Mouse (Mus musculus) right cerebral cortex, postnatal 10 days (tissue): ENCODE data around the gene Vwce.

Experiments
- DNase-seq, 2 experiments: peaks; one replicate each; pipeline ENCODE4 v3.0.0; 2021; ENCODE audit warnings: low spot score in 2 of 2

Vwce gene

DNA sequence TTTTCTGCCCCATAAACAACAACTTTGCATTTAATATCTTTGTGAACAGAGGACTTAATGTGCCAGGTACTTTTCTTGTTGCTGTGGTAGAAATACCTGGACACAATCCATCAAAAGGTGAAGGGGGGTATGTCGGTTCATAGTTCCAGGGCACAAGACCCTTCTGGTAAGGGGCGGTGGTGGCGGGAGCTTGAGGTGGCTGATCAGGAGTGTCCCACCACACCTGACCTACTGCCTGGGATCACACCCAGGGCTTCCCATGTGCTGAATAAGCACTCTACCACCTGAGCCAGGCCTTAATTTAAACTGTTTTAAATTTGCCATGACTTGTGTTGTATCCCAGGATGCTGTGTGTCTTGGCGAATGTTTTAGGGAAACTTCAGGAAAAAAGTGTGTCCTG is 57.1 kb downstream of the Vwce start:
- no peak for DNase-seq

DNA sequence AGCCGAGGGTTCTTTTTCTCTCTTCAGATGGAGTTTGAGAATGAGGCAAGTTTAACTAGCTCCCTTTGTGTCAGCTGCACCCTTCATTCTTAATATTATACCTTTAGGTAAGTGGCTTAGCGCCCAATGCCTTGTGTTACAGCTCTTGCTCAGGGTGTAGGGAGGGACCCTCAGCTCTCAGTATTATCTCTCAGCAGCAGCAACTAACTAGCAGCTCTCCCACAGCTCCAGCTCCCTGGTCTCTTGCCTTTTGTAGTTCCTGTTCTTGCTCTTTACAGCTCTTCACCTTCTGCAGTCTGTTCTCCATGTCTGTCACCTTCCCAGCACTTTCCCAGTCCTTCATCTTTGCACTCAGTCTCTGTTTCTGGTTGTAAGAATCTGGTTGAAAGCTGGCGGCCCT is 57.6 kb downstream of the Vwce start:
- DNase-seq = no peak

DNA sequence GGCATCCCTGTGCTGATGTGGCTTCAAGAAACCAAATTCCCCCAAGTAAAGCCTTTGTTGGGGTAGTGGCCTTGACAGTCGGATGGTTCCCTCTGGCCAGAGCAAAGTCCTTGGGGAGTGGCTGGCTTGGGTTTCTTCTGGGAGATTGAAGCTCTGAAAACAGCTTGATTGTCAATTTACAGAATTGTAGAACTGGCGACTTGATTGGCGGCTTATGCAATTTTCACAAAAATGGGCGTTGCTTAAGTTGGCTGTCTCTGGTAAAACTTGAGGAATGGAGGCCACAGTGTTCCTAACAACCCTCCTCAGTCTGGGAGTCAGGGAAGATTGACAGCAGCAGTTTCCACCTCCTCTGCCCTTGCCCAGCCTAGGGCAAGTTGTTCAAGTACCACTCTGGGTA is 58.3 kb downstream of the Vwce start:
- DNase-seq = no peak

DNA sequence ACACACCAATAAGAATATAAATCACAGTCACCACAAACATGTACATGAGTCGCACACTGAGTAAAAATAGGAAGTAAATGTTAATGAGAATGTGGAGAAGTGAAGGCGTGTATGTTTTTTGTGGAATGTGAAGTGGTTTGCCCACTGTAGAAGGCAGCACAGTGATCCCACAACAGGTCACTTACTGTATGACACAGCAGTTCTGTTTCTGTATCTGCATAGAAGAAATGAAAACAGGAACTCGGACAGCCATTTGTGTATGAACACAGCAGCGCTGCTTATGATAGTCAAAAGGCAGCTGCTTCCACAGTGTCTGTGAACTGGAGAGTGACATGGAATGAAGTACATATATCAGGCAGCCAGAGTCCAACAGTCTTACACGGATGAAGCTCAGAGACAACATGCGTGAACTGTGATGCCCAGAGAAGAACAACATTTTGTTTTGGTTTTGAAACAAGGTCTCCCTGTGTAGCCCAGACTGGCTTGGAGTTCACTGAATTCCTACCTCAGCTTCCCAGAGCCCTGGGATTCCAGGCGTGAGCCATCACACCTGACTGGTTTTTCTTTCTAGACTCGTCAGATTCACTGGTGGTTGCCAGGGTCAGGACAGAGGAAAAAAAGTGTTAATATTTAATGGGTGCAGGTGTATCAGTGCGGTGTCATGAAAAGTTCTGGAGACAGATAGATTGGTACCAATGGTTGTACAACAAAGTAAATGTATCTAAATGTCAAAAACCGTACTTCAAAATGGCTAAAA is 60.1 kb downstream of the Vwce start:
- no peak for DNase-seq

DNA sequence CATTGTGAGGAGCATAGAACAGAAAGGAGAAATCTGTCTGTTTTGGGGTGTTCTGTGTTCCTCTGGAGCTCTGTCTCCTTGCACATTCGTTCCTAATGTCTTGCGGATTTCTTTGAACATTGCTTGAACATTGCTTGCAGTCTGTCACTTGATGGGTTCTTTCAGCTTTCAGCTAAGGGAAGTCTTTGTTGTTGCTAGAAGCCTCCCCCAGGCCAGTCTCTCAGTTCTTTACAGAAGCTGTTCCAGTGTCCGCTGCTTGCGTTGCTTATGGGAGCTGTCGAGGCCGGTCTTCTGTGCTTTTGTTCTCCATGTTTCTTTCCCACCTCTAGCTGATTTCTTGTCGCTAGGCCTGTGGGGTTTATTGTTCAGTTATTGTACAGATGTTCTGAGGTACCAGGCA is 61.8 kb downstream of the Vwce start:
- DNase-seq = no peak

DNA sequence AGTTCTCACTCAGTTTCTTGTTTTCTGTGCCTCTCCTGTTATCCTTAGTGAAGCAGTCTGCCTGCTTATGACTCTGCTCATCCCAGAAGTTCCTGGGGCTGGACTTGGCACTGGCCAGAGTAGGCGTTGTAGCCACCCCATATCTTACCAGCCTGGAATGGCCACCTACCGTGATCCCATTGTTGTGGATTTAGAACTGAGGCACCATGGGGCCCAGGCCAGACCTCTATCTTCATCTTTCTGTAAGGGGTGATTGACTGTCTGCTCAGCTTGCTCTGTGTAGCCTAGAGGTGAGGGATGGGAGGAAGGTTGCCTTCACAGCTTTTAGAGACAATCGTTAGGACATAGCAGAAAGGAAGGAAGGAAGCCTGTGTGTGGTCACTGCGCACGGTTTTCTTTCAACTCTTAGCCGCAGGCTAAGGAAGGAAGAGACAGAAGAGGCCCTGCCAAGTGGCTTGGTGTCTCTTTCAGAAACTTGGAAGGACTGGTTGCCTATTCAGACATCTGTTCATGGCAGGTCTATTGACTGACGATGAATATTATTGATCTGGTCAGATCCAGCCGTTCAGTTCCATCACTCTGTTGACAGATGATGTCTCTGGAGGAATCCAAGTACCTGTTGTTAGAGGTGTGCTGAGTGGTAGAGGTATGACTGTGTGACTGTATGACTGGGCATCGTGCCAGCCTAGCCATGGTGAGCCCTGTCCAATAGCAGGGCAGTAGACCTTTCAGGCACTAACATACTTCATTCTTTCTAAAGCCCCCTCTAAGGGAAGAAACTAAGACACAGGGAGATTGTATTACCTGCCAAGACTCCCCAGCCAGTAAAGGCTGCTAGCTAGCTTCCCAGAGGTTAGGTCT is 64.3 kb downstream of the Vwce start:
- no peak for DNase-seq

DNA sequence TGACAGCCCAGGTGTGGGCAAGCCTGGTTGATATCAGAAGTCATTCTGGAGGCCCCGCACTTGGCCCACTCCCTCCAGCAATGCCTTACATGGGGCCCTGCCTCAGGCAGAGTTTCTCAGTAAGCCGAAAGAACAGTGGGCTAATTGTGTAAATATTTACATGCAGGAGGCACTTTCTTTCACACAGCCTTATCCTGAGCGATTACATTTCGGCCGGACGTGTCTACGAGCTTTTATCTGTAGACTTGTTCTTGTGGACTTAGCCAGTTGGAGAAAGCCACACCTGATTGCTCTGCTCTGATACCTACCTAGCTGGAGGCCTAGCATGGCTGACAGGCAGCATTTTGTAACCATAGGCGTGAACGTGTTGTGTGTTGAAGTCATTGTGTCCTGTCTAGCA is 65.8 kb downstream of the Vwce start:
- no peak for DNase-seq

DNA sequence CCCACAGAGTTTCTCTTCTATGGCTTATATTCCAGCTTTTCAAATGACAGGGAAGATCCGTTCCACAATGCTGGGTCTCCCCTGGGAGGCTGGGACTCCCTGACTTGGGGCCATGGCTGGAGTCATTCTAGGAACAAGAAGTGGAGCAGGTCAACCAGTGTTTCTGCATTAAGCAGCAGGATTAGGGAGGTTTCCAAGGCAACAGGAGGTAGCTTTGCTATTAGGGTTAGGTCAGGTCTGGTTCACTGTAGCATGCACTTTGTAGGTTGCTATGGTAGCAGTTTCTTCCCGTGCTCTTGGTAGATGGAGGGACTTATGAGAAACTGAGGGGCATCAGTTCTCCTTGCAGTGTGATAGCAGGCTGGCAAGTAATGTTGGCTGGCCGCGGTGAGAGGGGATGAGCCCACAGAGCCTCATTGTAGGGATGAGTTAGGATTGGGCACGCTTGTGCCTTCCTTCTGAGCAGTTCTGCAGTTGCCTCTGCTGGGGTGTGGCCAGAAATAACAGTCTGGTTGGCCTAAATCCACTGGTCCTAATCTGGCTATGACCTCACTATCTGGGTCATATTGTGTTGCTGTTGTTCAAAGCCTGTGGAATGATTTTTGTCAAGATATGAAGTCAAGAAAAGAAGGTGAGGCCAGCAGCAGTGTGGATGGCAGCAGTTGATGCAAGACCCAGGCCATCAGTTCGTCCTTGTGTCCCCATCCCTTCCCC is 67.2 kb downstream of the Vwce start:
- no peak for DNase-seq

DNA sequence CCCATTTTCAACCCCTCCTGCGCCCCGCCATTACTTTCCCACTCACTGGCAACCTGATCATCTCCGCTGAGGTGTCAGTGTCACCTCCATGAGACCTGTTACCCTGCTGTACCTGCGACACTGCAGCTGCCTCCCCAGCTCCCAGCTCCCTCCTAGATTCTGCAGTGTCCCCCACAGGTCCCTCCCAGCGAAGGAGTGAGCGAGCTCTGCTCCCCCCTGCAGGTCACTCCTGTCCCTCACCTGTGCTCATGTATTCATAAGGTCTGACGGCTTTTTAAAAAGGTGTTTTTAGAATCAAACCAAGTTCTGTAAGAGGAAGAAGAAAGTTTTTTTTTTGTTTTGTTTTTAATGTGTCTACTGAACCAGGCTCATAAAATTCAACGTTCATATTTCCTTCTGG is 68.1 kb downstream of the Vwce start:
- DNase-seq = no peak

DNA sequence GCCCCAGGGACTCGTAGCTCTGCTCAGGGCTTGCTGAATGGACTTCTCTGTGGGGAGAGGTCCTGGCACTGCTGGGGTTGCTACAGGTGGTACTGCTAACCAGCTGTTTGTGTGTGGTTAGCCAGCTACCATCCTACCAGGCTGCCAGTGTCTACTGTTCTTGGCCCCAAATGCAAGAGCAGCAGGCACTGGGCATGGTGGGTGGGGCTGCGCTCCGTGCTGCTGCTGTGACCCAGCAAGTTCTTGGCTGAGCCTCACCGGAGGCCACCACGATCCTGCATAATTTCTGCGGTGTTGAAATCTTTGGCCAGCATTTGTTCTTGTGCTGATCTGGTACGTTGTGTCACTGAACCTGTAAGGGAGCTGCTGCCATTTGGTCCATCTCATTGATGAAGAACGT is 69.5 kb downstream of the Vwce start:
- no peak for DNase-seq

DNA sequence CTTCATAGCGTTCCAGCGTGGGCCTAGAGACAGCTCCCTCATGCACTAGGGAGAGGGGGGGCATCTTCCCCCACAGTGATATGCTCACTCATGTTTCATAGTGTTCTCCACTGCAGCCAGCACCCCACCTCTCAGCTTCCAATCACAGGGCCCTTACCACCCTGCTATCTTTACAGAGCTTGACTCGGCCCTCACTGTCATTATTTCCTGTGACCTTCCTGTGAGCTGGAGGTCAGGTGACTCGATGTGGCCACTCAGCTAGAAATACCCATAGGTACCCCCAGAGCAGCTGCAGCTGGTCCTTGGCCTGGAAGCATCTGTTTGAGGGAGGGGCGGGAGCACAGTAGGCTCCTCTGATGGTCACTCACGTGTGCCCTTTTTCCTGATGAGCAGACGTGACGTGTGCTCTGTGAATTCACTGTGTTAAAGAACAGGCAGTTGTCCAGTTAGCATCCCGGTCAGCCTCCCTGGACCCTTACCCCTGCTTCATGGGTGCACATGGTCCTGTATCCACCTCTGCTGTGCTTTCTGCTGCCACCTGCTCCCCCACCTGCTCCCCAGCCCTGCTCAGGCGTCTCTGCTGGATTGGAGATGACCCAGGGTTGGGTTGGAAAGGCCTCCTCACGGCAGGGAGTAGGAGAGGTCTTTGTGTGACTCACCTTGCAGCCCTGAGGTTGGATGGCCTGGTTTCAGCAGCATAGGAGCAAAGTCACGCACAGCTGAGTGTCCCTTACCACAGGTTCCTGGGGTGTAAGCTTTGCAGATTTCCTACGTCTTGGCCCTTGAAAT is 73.3 kb downstream of the Vwce start:
- no peak for DNase-seq

DNA sequence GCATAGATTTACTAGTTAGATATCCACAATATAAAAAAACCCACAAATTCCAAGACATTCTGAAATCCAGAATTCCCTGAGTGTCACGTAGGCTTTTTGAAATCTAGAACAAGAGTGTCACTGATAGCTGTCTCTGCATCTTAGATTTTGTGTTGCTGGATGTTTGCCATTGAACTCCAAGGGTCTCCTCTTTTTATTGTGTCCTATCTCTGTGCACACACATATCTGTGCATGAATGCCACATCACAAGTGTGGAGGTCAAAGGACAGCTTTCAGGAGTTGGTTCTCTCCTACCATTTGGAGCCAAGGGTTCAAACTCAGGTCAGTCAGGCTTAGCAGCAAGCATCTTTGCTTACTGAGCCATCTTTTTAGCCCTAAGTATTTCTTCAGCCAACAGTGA is 73.9 kb downstream of the Vwce start:
- DNase-seq = no peak

DNA sequence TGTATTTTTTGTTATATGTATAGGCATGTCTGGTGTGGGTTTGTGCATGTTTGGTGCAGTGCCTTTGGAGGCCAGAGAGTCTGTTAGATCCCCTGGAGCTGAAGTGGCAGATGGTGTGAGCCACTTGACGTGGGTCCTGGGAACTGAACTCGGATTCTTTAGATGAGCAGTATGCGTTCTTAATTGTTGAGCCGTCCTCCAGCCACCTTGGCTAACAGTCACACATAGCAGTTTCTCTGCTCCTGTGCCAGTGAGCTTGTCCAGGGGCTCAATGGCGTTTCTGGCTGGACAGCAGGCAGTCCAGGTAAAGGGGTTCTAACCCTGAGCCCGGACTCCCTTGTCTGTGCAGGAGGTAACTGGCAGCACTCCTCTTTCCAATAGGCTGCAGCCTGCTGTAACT is 74.9 kb downstream of the Vwce start:
- no peak for DNase-seq

DNA sequence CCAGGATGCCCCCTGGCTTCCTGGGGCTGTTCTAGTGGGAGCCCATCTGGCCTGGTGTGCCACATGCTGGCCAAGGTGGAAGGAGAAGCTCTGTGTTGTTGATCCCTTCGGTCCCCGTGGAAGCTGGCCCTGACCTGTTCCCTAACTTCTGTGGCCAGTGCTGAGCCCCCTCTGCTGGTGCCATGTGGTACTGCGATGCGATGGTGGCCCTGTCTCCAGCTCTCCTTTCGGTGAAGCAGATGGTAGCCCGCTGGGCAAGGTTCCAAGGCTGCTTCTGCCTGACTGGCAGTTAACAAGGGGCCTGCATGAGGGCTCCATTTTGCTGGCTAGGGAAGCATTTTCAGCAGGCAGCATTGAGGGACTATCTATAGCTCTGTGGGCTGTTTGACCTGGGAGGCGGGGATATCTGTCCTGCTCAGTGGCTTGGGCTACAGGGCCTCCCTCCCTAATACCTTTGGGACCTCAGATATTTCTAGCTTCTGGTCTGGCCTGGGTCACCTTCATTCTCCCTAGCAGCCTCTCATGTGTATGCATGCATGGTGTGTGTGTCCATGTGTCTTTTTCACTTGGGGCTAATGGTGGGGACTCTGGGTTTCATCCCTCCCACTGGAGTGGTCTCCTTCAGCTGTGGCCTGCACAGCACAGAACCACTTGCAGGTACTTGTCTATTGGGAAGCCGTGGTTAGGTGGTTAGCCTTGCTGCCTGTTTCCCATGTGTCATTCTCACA is 75.5 kb downstream of the Vwce start:
- DNase-seq = peak; percentile 97 to 98

DNA sequence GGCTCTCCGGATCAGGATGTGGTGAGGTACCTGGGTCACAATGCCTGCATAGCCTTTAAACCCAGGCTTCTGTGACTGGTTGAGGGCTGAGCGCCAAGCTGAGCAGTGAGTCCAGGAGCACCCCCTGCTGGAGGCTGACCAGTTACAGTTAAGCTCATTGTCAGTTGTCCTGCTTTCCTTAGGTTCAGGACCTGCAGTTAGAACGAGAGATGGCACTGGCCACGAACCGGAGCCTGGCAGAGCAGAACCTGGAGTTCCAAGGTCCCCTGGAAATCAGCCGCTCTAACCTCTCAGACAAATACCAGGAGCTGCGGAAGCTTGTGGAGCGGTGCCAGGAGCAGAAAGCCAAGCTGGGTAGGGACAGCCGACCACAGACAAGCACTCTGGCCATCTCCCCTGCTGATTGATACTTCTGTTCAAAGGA is 76.1 kb downstream of the Vwce start:
- DNase-seq = peak; percentile 80 to 83

DNA sequence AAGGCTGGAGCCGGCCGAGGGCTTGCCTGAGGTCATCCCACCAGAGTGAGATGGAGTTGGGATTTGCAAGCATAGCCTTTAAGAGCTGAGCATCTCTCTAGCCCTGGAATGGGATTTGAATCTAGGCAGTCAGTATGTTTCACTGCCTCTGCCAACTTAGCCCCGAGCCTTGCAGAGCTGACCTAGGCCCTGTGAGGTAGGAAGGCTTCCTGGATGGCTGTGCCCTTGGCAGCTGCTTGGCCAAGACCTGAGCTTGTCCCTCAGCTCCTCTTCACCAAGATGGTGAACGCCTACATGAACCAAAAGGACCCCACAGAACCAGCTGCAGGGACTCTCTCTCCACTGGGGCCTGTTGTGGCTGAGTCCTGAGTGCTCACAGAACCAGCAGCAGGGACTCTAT is 76.7 kb downstream of the Vwce start:
- DNase-seq = no peak

DNA sequence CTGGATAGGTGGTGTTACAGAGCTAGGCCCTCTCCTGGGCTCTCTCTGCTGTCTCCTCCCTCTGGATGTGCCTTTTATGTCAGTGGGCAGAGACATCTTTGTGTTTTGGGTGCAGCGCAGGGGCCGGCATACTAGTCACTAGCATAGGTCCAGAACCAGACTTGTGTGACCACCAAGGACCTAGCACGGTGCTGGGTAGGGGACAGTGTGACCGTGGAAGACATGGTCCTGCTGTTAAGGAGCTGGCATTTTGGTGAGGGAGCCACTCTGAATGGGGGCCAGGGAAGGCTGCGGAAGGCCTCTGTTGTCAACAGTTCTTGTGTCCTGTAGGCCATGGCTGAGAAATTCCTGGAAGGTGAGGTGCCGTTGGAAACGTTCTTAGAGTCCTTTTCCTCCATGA is 78.2 kb downstream of the Vwce start:
- DNase-seq = no peak

DNA sequence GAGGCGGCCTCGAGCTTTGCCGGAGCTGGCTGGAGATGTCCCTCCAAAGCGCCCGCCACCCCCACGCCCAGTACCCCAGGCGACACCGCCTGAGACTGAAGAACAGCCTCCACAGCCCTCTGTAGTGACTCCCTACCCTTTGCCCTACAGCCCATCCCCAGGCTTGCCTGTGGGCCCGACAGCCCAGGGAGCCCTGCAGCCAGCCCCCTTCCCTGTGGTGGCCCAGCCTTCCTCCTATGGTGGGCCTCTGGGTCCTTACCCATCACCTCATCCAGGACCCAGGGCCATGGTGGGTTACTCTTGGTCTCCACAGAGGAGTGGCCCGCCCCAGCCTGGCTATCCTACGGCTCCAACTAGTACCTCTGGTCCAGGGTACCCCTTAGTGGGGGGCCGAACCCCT is 78.6 kb downstream of the Vwce start:
- no peak for DNase-seq

DNA sequence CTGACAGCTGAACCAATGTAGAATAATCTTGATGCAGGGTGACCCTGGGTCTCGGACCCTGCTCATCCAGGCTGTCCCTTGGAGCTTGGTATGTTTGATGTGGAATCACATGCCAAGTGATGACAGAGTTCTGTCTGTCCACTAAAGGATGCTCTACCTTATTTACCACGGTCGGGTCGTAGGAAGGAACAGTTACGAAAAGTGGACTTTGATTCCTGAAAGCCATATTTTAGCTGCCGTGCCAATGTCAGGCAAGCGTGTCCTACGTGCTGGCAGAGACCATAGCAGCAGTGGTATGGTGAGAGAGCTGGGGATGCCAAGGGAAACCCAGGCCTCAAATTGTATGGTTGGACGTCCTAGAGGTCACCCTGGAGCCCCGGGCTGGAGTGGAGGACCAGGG is 79.5 kb downstream of the Vwce start:
- DNase-seq = no peak

DNA sequence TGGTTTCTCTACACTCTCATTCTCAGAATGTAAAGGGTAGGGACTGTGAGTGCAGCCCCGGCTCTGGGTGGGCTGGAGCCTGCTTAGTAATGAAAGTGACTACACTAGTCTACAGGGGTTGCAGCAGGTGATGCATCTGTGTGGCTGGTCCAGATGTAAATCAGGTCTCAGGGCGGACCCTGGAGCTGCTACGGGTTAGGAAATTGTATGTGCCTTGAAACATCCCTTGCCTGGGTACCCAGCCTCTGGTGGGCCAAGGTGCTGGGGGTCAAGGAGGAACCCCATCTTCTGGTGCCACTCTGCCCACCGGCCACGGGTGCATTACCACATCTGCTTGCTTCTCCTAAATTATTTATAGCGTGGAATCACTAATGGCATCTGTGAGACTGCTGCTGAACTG is 80.2 kb downstream of the Vwce start:
- no peak for DNase-seq
